Mouse (Mus musculus) testis, adult 2 months (tissue): ENCODE results near the gene Fkbp7.

Source experiments
- CTCF ChIP-seq: fragments of 200-500 bp; IDR thresholded peaks from 2 replicates; pipeline ENCODE4 v1.5.1; 2012; ENCODE audit warnings: low read depth, mild to moderate bottlenecking, inconsistent platforms, low read length, moderate library complexity; ENCODE audit not compliant: control insufficient read depth, insufficient read depth, insufficient replicate concordance
- POLR2A ChIP-seq: fragments of 200-500 bp; IDR thresholded peaks from 2 replicates; pipeline ENCODE4 v1.6.1; 2012; ENCODE audit warnings: low read depth, mild to moderate bottlenecking, inconsistent platforms, low read length, moderate library complexity; ENCODE audit not compliant: control insufficient read depth

GRCm38 (mm10) chr2:76702751-76703150, 29.8 kb upstream of the Fkbp7 start:
- TF ChIP-seq POLR2A (no peak), CTCF (no peak)
